9 mouse cellular contexts compared by ENCODE assay signal in genomic region chr14:6756384-6757230, GRCm38 (mm10). TPM values are rescaled to one million over a fixed set of nuclear protein-coding genes. Genes with fewer than 3 reads are reported as not detected.
DNase-seq lines count a peak whose midpoint lies in the region; ATAC-seq and TF ChIP-seq lines count a peak whose summit lies in the region.
"Not testable (repeated sequence)": the region's sequence is repeated elsewhere in the genome, so short reads cannot be mapped to it uniquely, and the experiment has no call there.
"Had no signal": no experiment of that assay in that cellular context is flagged by ENCODE, and none has a peak within 500 bp of the region (broad histone marks: within the 10 kb centered on the region; RNA-seq: fewer than 3 reads in every experiment).

No protein-coding gene starts in this region.

- intact Hi-C loops in heart, postnatal 36 days (cut with DNase I) = not testable (repeated sequence)

- H3K4me1 ChIP-seq in lung, adult 2 months (ENCODE audit: control insufficient read depth, insufficient read depth, low read length); neural tube, embryonic 12.5 days: not testable (repeated sequence)

- H3K36me3 ChIP-seq in neural tube, embryonic 12.5 days = not testable (repeated sequence)

- H3K4me2 ChIP-seq in neural tube, embryonic 12.5 days (replicated peaks) = peak overlapping the region; percentile 57

- under 1% methylated on average over 40 of the region's 67 CpGs for WGBS in lung, adult 2 months
- under 1% methylated on average over 29 of the region's 67 CpGs for WGBS in neural tube, embryonic 12.5 days

- H3K4me3 ChIP-seq in lung, adult 2 months (replicated peaks; ENCODE audit: extremely low read depth, low read depth, low read length) = not testable (repeated sequence)
- peak overlapping the region; percentile 42 for H3K4me3 ChIP-seq in neural tube, embryonic 12.5 days

- not testable (repeated sequence) for H3K27ac ChIP-seq in neural tube, embryonic 12.5 days

- TF ChIP-seq CTCF in lung, adult 2 months (IDR thresholded peaks at IDR 0.05; ENCODE audit: insufficient read depth, low read length) = not testable (repeated sequence)

- H3K9ac ChIP-seq in neural tube, embryonic 12.5 days = 0 out of 2 replicates have a peak overlapping the region, but pooled peaks have one; percentile 47

- ATAC-seq in neural tube, embryonic 12.5 days (ENCODE audit: low FRiP score, low read depth) = not testable (repeated sequence)

- DNase-seq in CD4-positive, CD25-positive, alpha-beta regulatory T cell, adult 2 months (ENCODE audit: low read depth, low spot score) = peak; percentile 65
- peak; percentile 6 to 8 for DNase-seq in cerebellum, postnatal 36 days
- DNase-seq in frontal cortex, postnatal 14 days (ENCODE audit: low spot score in 2 of 2) = peak; percentile 2 to 3
- DNase-seq in heart, postnatal 36 days = peak; percentile 14 to 28
- peak; percentile 6 to 12 for DNase-seq in kidney, postnatal 36 days
- peak; percentile 4 for DNase-seq in lung, adult 2 months
- DNase-seq in thymus, adult 18-20 months = peak; percentile 5

- not testable (repeated sequence) for TF ChIP-seq POLR2A in lung, adult 2 months (IDR thresholded peaks at IDR 0.05; ENCODE audit: borderline replicate concordance, extremely low read depth, low read depth, low read length)

- not testable (repeated sequence) for H3K9me3 ChIP-seq in neural tube, embryonic 12.5 days

- not testable (repeated sequence) for H3K27me3 ChIP-seq in neural tube, embryonic 12.5 days (replicated peaks)

RNA-seq across cellular contexts. Expression of gene Gm3636, which starts 14.5 kb away (rescaled TPM):
- total RNA-seq in heart, postnatal 36 days (2021) = under 1 TPM; 0.30 to 0.50 TPM
- 0.22 and 0.30 TPM in 2 replicates for polyA plus RNA-seq in lung, adult 2 months (2012; rRNA removed)
- polyA plus RNA-seq in neural tube, embryonic 12.5 days (2016; fragmentation: Nextera tagmentation; extraction: Ambion mirVana) = 9.1 and 9.6 TPM in 2 replicates

RNA-seq across cellular contexts. Expression of gene Gm8362, which starts 17.6 kb away (rescaled TPM):
- not detected for total RNA-seq in heart, postnatal 36 days (2021)
- polyA plus RNA-seq in lung, adult 2 months (2012; rRNA removed) = not detected in 2 replicates
- not detected in 2 replicates for polyA plus RNA-seq in neural tube, embryonic 12.5 days (2016; fragmentation: Nextera tagmentation; extraction: Ambion mirVana)
- polyA plus RNA-seq: gonadal fat pad, adult 2 months had no signal

RNA-seq across cellular contexts. Expression of gene Gm8050, which starts 36.6 kb away (rescaled TPM):
- total RNA-seq in heart, postnatal 36 days (2021) = not detected
- not detected in 2 replicates for polyA plus RNA-seq in lung, adult 2 months (2012; rRNA removed)
- not detected in 2 replicates for polyA plus RNA-seq in neural tube, embryonic 12.5 days (2016; fragmentation: Nextera tagmentation; extraction: Ambion mirVana)

Comparison
In these comparisons a context has a peak if more than half of its experiments do, and no peak if none do; other contexts are left out.
1. DNase-seq: peak in every context shown above with its lines; median percentile 65 in CD4-positive, CD25-positive, alpha-beta regulatory T cell, adult 2 months; 21 in heart, postnatal 36 days; 9 in kidney, postnatal 36 days; 7 in cerebellum, postnatal 36 days; 5 in thymus, adult 18-20 months; 4 in lung, adult 2 months; 2 in frontal cortex, postnatal 14 days.